Mouse (Mus musculus): ENCODE data around the gene Ncapd3.

The Ncapd3 gene

GRCm38 (mm10) chr9:27029828-27030762, at the start of gene Ncapd3, which contains the start of gene Vps26b:
Ncapd3 (plus strand) TSS chr9:27030175.
Vps26b (minus strand) TSS chr9:27030065.
- DNase-seq (ENCODE audit: low read depth, low spot score), result peak; percentile 96

- DNase-seq (ENCODE audit: low read depth, low spot score), result no peak
Observed at GRCm38 (mm10) chr9:26985090-26985613, 44.8 kb upstream of the Ncapd3 start.

GRCm38 (mm10) chr9:26985668-26986277, 44.2 kb upstream of the Ncapd3 start:
- DNase-seq (ENCODE audit: low read depth, low spot score), result no peak

GRCm38 (mm10) chr9:26990181-26990580, 39.8 kb upstream of the Ncapd3 start:
- DNase-seq (ENCODE audit: low read depth, low spot score), result no peak

- no peak for DNase-seq (ENCODE audit: low read depth, low spot score)
Observed at GRCm38 (mm10) chr9:26993118-26993517, 36.9 kb upstream of the Ncapd3 start.

- DNase-seq (ENCODE audit: low read depth, low spot score), result no peak
Observed at GRCm38 (mm10) chr9:26993900-26994299, 36.1 kb upstream of the Ncapd3 start.

GRCm38 (mm10) chr9:26997062-26997461, 32.9 kb upstream of the Ncapd3 start:
- no peak for DNase-seq (ENCODE audit: low read depth, low spot score)

- no peak for DNase-seq (ENCODE audit: low read depth, low spot score)
Observed at GRCm38 (mm10) chr9:26997501-26997900, 32.5 kb upstream of the Ncapd3 start.

GRCm38 (mm10) chr9:26998669-26999460, 31.1 kb upstream of the Ncapd3 start:
- no peak for DNase-seq (ENCODE audit: low read depth, low spot score)

- DNase-seq (ENCODE audit: low read depth, low spot score), result peak; percentile 94
Observed at GRCm38 (mm10) chr9:26999461-27000395, 30.2 kb upstream of the Ncapd3 start, which contains the start of the genes Acad8 and Thyn1. Acad8 (minus strand) TSS chr9:26999566. Thyn1 (plus strand) TSS chr9:26999710.

GRCm38 (mm10) chr9:27005231-27005630, 24.7 kb upstream of the Ncapd3 start:
- DNase-seq (ENCODE audit: low read depth, low spot score), result no peak

- peak; percentile 46 for DNase-seq (ENCODE audit: low read depth, low spot score)
Observed at GRCm38 (mm10) chr9:27005933-27006332, 24.0 kb upstream of the Ncapd3 start.

- no peak for DNase-seq (ENCODE audit: low read depth, low spot score)
Observed at GRCm38 (mm10) chr9:27006866-27007265, 23.1 kb upstream of the Ncapd3 start.

GRCm38 (mm10) chr9:27009231-27009630, 20.7 kb upstream of the Ncapd3 start:
- DNase-seq (ENCODE audit: low read depth, low spot score), result no peak

- DNase-seq (ENCODE audit: low read depth, low spot score), result no peak
Observed at GRCm38 (mm10) chr9:27011572-27011971, 18.4 kb upstream of the Ncapd3 start.

- no peak for DNase-seq (ENCODE audit: low read depth, low spot score)
Observed at GRCm38 (mm10) chr9:27018961-27019360, 11.0 kb upstream of the Ncapd3 start.

- no peak for DNase-seq (ENCODE audit: low read depth, low spot score)
Observed at GRCm38 (mm10) chr9:27023681-27024080, 6.3 kb upstream of the Ncapd3 start.

- no peak for DNase-seq (ENCODE audit: low read depth, low spot score)
Observed at GRCm38 (mm10) chr9:27026708-27027107, 3.3 kb upstream of the Ncapd3 start.

GRCm38 (mm10) chr9:27029022-27029827, 750 bp upstream of the Ncapd3 start:
- no peak for DNase-seq (ENCODE audit: low read depth, low spot score)

- no peak for DNase-seq (ENCODE audit: low read depth, low spot score)
Observed at GRCm38 (mm10) chr9:27030763-27031100, 757 bp downstream of the Ncapd3 start.

All from brain, embryonic 18.5 days (tissue).